Mouse (Mus musculus): ENCODE data around the gene Npnt.

- TF ChIP-seq CHD2 (IDR thresholded peaks at IDR 0.05; ENCODE audit: low read depth, low read length) = no peak
- no peak for TF ChIP-seq MAFK (IDR thresholded peaks at IDR 0.05; ENCODE audit: insufficient read depth, low read depth, low read length)
- TF ChIP-seq ZC3H11A (IDR thresholded peaks at IDR 0.05; ENCODE audit: borderline replicate concordance, low read depth, low read length) = no peak
Observed at GRCm38 (mm10) chr3:132950529-132950880, 414 bp upstream of the Npnt start.

Data from ES-E14 (cell line).